Mouse (Mus musculus): Measurements from ENCODE around the gene Gtf2ird1. TPM values are rescaled to one million over a fixed set of nuclear protein-coding genes. Genes with fewer than 3 reads are reported as not detected.
"Not testable (repeated sequence)": the region's sequence is repeated elsewhere in the genome, so short reads cannot be mapped to it uniquely, and the experiment has no call there.

The Gtf2ird1 gene
- total RNA-seq, 2 experiments from 2014 or later = 18.2 to 26.3 TPM

- DNase-seq (ENCODE audit: low spot score); intact Hi-C loops (cut with DNase I): not testable (repeated sequence)
Observed at GRCm38 (mm10) chr5:134478886-134479285, 22.4 kb upstream of the Gtf2ird1 start.

GRCm38 (mm10) chr5:134475686-134476085, 19.2 kb upstream of the Gtf2ird1 start:
- DNase-seq (ENCODE audit: low spot score); intact Hi-C loops (cut with DNase I): not testable (repeated sequence)

- DNase-seq (ENCODE audit: low spot score) = no peak
- intact Hi-C loops (cut with DNase I) = no loop called here
Observed at GRCm38 (mm10) chr5:134475006-134475605, 18.6 kb upstream of the Gtf2ird1 start.

- intact Hi-C loops (cut with DNase I) = no loop called here
- no peak for DNase-seq (ENCODE audit: low spot score)
Observed at GRCm38 (mm10) chr5:134473902-134474301, 17.4 kb upstream of the Gtf2ird1 start.

GRCm38 (mm10) chr5:134470538-134471169, 14.1 kb upstream of the Gtf2ird1 start:
- intact Hi-C loops (cut with DNase I) = no loop called here
- DNase-seq (ENCODE audit: low spot score) = no peak

- intact Hi-C loops (cut with DNase I) = no loop called here
Observed at GRCm38 (mm10) chr5:134469559-134470150, 13.1 kb upstream of the Gtf2ird1 start.

GRCm38 (mm10) chr5:134468158-134468765, 11.7 kb upstream of the Gtf2ird1 start:
- no peak for DNase-seq (ENCODE audit: low spot score)
- intact Hi-C loops (cut with DNase I) = no loop called here

More at GRCm38 (mm10) chr5:134469559-134470150, 13.1 kb upstream of the Gtf2ird1 start:
- DNase-seq (ENCODE audit: low spot score) = no peak

- intact Hi-C loops (cut with DNase I) = no loop called here
- DNase-seq (ENCODE audit: low spot score) = no peak
Observed at GRCm38 (mm10) chr5:134467030-134467549, 10.6 kb upstream of the Gtf2ird1 start.

- DNase-seq (ENCODE audit: low spot score) = no peak
- intact Hi-C loops (cut with DNase I) = no loop called here
Observed at GRCm38 (mm10) chr5:134466296-134467029, 9.9 kb upstream of the Gtf2ird1 start.

- intact Hi-C loops (cut with DNase I) = no loop called here
- DNase-seq (ENCODE audit: low spot score) = no peak
Observed at GRCm38 (mm10) chr5:134465197-134465596, 8.7 kb upstream of the Gtf2ird1 start.

GRCm38 (mm10) chr5:134464225-134464624, 7.7 kb upstream of the Gtf2ird1 start:
- intact Hi-C loops (cut with DNase I) = no loop called here
- DNase-seq (ENCODE audit: low spot score) = no peak

- no peak for DNase-seq (ENCODE audit: low spot score)
- intact Hi-C loops (cut with DNase I) = no loop called here
Observed at GRCm38 (mm10) chr5:134462731-134463130, 6.2 kb upstream of the Gtf2ird1 start.

GRCm38 (mm10) chr5:134462316-134462715, 5.8 kb upstream of the Gtf2ird1 start:
- DNase-seq (ENCODE audit: low spot score) = no peak
- intact Hi-C loops (cut with DNase I) = no loop called here

- DNase-seq (ENCODE audit: low spot score) = no peak
- intact Hi-C loops (cut with DNase I) = no loop called here
Observed at GRCm38 (mm10) chr5:134460546-134460945, 4.0 kb upstream of the Gtf2ird1 start.

GRCm38 (mm10) chr5:134459096-134459495, 2.6 kb upstream of the Gtf2ird1 start:
- no peak for DNase-seq (ENCODE audit: low spot score)
- intact Hi-C loops (cut with DNase I) = loop anchor here (5.0 kb wide), 1 partner anchor 37 kb away; no protein-coding TSS in a partner anchor

- intact Hi-C loops (cut with DNase I) = loop anchor here (5.0 kb wide), 1 partner anchor 36 kb away; no protein-coding TSS in a partner anchor
- DNase-seq (ENCODE audit: low spot score) = no peak
Observed at GRCm38 (mm10) chr5:134458416-134458815, 1.9 kb upstream of the Gtf2ird1 start.

- intact Hi-C loops (cut with DNase I) = loop anchor here (5.0 kb wide), 1 partner anchor 35 kb away; no protein-coding TSS in a partner anchor
- DNase-seq (ENCODE audit: low spot score) = no peak
Observed at GRCm38 (mm10) chr5:134457371-134457770, 855 bp upstream of the Gtf2ird1 start.

GRCm38 (mm10) chr5:134455914-134456423, 547 bp downstream of the Gtf2ird1 start:
- intact Hi-C loops (cut with DNase I) = loop anchor here (5.0 kb wide), 1 partner anchor 34 kb away; no protein-coding TSS in a partner anchor
- no peak for DNase-seq (ENCODE audit: low spot score)

- no peak for DNase-seq (ENCODE audit: low spot score)
- intact Hi-C loops (cut with DNase I) = loop anchor here (5.0 kb wide), 1 partner anchor 33 kb away; no protein-coding TSS in a partner anchor
Observed at GRCm38 (mm10) chr5:134455186-134455895, 1.2 kb downstream of the Gtf2ird1 start.

Measured in heart, postnatal 25 days (tissue).